Mouse (Mus musculus): ENCODE results near the gene Zrsr1.

Zrsr1 gene

GRCm38 (mm10) chr11:22972746-22973526 lies 1.1 kb downstream of the Zrsr1 start:
- DNase-seq (ENCODE audit: low spot score in 2 of 2): peak; percentile 84 to 87

- peak; percentile 19 to 45 for DNase-seq (ENCODE audit: low spot score in 2 of 2)
These were observed 1.8 kb downstream of the Zrsr1 start for GRCm38 (mm10) chr11:22973599-22973998.

GRCm38 (mm10) chr11:22978215-22978614 lies 6.4 kb downstream of the Zrsr1 start:
- DNase-seq (ENCODE audit: low spot score in 2 of 2): no peak

GRCm38 (mm10) chr11:22978711-22979110 lies 6.9 kb downstream of the Zrsr1 start:
- DNase-seq (ENCODE audit: low spot score in 2 of 2): no peak

GRCm38 (mm10) chr11:22979221-22979620 lies 7.4 kb downstream of the Zrsr1 start:
- DNase-seq (ENCODE audit: low spot score in 2 of 2): no peak

GRCm38 (mm10) chr11:22981041-22981440 lies 9.2 kb downstream of the Zrsr1 start:
- no peak for DNase-seq (ENCODE audit: low spot score in 2 of 2)

GRCm38 (mm10) chr11:22981543-22981950 lies 9.7 kb downstream of the Zrsr1 start:
- no peak for DNase-seq (ENCODE audit: low spot score in 2 of 2)

- DNase-seq (ENCODE audit: low spot score in 2 of 2): peak; percentile 95 to 97
These were observed 10.4 kb downstream of the Zrsr1 start, which contains the start of the genes Gm28048 and Commd1 for GRCm38 (mm10) chr11:22981984-22982757. Gene Gm28048 (minus strand): TSS chr11:22982090. Gene Commd1 (minus strand): TSS chr11:22982382.

- DNase-seq (ENCODE audit: low spot score in 2 of 2): no peak
These were observed 11.0 kb downstream of the Zrsr1 start for GRCm38 (mm10) chr11:22982846-22983245.

- DNase-seq (ENCODE audit: low spot score in 2 of 2): no peak
These were observed 13.7 kb downstream of the Zrsr1 start for GRCm38 (mm10) chr11:22985510-22985909.

- DNase-seq (ENCODE audit: low spot score in 2 of 2): peak; percentile 32 to 52
These were observed 15.6 kb downstream of the Zrsr1 start for GRCm38 (mm10) chr11:22987357-22987756.

- DNase-seq (ENCODE audit: low spot score in 2 of 2): no peak
These were observed 18.0 kb downstream of the Zrsr1 start for GRCm38 (mm10) chr11:22989786-22990185.

GRCm38 (mm10) chr11:22990393-22991126 lies 18.8 kb downstream of the Zrsr1 start, which contains the start of gene Cct4:
Gene Cct4 (plus strand): TSS chr11:22990519.
- peak; percentile 93 to 96 for DNase-seq (ENCODE audit: low spot score in 2 of 2)

- DNase-seq (ENCODE audit: low spot score in 2 of 2): no peak
These were observed 19.5 kb downstream of the Zrsr1 start for GRCm38 (mm10) chr11:22991218-22991835.

- no peak for DNase-seq (ENCODE audit: low spot score in 2 of 2)
These were observed 22.5 kb downstream of the Zrsr1 start for GRCm38 (mm10) chr11:22994271-22994670.

GRCm38 (mm10) chr11:22995461-22995860 lies 23.7 kb downstream of the Zrsr1 start:
- no peak for DNase-seq (ENCODE audit: low spot score in 2 of 2)

- no peak for DNase-seq (ENCODE audit: low spot score in 2 of 2)
These were observed 26.5 kb downstream of the Zrsr1 start for GRCm38 (mm10) chr11:22998308-22998707.

GRCm38 (mm10) chr11:23005276-23005675 lies 33.5 kb downstream of the Zrsr1 start:
- no peak for DNase-seq (ENCODE audit: low spot score in 2 of 2)

GRCm38 (mm10) chr11:23007166-23007480 lies 35.3 kb downstream of the Zrsr1 start:
- DNase-seq (ENCODE audit: low spot score in 2 of 2): no peak

- DNase-seq (ENCODE audit: low spot score in 2 of 2): peak; percentile 73 to 93
These were observed 35.8 kb downstream of the Zrsr1 start, which contains the start of gene Fam161a for GRCm38 (mm10) chr11:23007481-23008180. Gene Fam161a (plus strand): TSS chr11:23007531.

Data from frontal cortex, postnatal 36 days (tissue).